Mouse (Mus musculus) erythroblast, embryonic 14.5 days (primary cell): ENCODE data around the gene Srp14.

Experiments used
- GATA1 ChIP-seq: IDR thresholded peaks from 2 replicates; pipeline ENCODE4 v1.6.1; 2012; ENCODE audit warnings: low read length, inconsistent platforms, mixed read lengths
- TAL1 ChIP-seq: IDR thresholded peaks from 3 replicates; pipeline ENCODE4 v1.6.1; 2012; ENCODE audit warnings: low read length, inconsistent platforms, mixed read lengths

- no peak for TF ChIP-seq GATA1
- no peak for TF ChIP-seq TAL1
These were observed 47.0 kb upstream of the Srp14 start for GRCm38 (mm10) chr2:118526545-118526944.
